Mouse (Mus musculus): Measurements from ENCODE around the gene Esr1.

- 0 out of 2 replicates have a peak, but pooled peaks have one; percentile 7 for TF ChIP-seq CTCF (IDR thresholded peaks at IDR 0.05; ENCODE audit: low read depth, low read length)
- TF ChIP-seq POLR2A (IDR thresholded peaks at IDR 0.05; ENCODE audit: extremely low read depth, insufficient read depth, low read length), result no peak
Observed at GRCm38 (mm10) chr10:4611386-4612155, at the start of gene Esr1.
